Mouse (Mus musculus) kidney, postnatal 14 days (tissue): ENCODE measurements around the gene Rad23b.
"Not testable (repeated sequence)": the region's sequence is repeated elsewhere in the genome, so short reads cannot be mapped to it uniquely, and the experiment has no call there.

Experiments
- DNase-seq: peaks from one replicate; pipeline ENCODE4 v3.0.0; 2022; ENCODE audit warnings: mixed read lengths

The Rad23b gene

DNA sequence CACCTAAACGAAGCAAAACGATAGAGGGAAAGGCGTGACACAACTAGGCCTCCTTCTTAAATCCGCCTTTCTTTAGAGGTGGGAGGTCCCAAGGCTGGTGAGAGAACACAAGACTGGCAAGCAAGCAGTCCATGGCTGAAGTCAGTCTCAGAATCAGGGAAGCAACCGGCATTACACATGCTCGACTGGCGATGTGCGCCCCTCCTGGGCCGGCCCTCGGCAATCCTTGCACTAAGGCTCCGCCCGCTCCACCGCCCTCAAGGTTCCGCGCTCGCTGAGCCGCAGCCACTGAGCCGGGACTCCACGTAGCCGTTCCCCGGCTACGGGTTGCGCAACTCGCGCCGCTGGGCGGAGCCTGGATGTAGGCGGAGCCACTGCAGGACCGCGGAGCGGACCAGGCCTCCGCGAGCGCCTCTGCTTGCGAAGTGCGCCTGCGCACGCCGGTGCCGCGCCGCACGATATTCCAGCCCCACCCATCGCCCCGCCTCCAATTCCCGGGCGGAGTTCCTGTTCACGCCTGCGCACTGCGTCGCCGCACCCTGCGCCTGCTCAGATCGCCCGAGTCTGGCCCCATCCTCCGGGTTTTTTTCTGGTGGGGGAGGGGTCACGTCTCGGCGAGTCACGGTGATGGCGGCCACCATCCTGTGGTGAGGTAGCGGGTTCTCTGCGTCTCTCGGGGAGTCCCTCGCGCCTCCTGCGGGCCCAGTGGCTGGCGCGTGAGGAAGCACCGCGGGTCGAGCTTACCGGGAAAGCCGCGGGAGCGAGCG is at the start of gene Rad23b:
Gene Rad23b (plus strand): TSS at position 592 of the 767 bp plus-strand sequence.
- peak; percentile 100 for DNase-seq

DNA sequence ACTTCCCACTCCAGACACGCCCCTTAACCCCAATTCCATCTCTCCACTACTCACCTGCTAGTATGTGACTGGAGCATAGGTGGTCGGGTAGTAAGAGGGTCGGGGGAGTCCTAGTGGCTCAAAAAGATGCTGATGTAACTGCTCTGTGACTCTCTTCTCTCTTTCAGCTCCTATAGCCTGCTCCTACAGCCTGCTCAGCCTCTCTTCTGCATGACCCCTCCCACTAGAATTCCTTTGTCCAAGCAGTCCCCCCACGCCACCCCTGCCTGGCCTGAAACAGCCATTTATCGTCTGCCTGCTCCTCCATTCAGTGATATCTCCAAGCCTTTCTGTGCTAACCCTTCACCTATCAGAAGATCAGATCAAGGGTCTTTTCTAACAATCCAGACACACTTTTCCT is 45.7 kb upstream of the Rad23b start:
- DNase-seq: no peak

DNA sequence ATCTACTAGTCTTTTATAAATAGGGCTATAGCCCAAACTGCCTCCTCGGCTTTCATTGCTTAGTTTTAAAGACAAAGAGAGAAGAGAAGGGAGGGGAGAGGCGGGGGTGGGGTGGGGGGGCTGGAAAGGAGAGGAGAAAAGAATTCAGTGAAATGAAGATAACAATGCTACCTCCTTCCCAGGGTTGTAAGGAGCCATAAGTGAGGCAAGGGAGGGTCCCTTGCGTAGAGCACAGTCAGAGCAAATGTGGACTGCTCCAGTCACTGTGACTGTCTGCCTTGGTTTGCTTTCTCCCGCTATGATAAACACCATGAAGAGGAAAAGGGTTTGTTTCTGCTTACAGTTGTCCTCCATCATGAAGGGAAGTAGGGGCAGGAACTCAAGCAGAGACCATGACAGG is 43.2 kb upstream of the Rad23b start:
- no peak for DNase-seq

DNA sequence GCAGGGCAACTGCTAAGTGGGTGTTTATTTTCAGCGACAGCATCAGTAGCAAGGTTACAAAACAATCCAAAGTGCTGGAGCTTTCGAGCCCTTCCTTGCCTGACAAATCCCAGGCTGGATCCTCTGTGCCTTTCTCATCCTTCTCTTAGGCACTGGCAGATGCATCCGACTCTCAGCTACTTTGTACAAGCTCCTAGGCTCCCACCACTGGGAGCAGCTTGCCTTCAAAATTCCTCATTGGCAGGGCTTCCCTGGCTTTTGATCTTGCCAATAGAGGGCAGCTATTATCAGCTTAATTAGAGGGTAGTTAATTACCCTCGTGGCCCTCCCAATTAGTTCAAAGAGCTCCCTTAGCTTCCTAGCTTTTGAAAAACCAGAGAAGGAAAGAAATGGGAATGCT is 33.1 kb upstream of the Rad23b start:
- no peak for DNase-seq

DNA sequence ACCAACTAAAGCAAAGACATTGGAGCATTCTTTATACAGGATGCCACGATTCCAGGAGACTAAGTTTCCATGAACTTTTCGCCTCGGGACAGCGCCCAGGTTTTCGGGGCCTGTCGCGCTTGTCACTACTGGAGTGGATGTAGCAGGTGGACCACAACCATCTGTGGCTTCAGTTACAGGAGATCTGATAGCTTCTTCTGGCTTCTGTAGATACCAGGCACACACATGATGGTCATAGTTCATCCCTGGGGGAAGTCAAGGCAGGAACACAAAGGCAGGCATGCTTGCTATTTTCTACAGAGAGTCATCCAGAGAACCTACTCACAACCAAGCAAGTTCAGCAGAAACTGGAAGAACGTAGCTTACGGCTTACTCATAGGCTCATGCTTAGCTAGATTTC is 31.5 kb upstream of the Rad23b start:
- DNase-seq: not testable (repeated sequence)

DNA sequence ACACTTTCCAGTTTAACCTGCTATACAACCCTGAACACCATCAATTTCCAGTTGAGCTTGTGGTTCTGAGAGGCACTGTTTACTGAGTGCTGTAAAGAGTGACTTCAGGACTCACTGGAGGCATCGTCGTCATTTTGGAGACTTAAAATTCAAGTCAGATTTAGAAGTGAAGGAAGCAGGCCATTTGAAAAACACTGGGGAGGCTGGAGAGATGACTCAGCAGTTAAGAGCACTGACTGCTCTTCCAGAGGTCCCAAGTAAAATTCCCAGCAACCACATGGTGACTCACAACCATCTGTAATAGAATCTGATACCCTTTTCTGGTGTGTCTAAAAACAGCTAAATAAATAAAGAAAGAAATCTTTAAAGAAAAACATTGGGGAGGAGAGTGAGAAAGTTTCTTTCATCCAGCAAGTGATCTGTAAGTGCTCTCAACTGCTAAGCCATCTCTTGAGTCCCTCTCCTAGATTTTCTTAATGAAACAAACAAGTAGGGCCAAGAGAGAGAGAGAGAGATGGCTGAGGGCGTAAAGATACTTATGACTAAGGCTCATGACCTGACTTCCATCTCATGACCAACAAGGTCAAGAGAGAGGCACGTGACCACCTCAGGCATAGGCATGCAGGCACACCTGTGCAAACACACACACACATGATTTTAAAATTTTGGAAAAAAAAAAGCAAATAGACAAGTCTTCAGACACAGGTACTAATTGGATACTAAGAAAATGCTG is 23.9 kb upstream of the Rad23b start:
- DNase-seq: no peak

DNA sequence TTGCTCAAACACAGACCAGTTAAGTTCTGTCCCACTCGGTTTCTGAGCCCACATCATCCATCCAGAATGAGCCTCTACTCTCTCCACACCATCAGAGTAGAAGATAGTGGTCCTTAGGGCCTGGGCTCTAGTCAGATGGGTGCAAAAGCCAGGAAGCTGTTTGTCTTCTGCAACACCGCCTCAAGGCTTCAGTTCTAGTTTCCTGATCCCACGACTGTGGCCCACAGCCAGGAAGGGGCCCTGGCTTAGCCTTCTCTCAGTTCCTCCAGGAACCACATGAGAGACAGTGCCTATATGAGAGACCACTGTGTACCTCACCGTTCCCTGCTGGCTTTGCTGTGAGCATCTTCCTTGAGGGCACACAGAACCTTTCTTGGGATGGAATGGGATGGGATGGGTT is 22.3 kb upstream of the Rad23b start:
- no peak for DNase-seq

DNA sequence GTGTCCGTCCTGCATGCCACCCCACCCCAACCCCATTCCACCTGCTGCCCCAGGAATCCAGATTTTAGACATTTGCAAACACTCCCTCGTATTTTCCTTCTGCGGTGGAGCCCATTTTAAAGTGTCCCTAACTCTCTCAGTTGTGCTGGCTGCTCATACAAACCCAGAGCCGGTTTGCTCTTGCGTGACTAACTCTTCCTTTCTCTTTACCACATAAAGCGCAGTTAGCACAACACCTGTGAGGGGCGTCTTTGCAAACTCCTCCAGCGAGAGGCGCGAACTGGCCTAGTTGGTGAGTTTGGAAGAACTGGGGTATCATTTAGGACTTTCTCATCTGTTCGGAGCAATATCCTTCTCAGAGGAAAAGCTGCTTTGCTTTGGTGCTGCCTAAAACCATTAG is 21.4 kb upstream of the Rad23b start:
- DNase-seq: no peak

DNA sequence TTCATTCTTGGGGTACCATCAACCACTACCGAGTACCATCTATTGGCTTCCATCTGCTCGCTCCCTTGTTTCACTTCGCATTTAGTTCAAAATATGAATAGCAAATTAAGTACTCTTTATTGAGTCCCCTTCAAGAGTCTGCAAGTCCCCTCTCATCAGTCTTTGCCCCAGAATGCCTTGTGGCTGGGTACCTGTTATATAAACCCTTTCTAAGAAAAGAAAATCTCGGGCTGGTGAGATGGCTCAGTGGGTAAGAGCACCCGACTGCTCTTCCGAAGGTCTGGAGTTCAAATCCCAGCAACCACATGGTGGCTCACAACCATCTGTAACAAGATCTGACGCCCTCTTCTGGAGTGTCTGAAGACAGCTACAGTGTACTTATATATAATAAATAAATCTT is 20.9 kb upstream of the Rad23b start:
- not testable (repeated sequence) for DNase-seq

DNA sequence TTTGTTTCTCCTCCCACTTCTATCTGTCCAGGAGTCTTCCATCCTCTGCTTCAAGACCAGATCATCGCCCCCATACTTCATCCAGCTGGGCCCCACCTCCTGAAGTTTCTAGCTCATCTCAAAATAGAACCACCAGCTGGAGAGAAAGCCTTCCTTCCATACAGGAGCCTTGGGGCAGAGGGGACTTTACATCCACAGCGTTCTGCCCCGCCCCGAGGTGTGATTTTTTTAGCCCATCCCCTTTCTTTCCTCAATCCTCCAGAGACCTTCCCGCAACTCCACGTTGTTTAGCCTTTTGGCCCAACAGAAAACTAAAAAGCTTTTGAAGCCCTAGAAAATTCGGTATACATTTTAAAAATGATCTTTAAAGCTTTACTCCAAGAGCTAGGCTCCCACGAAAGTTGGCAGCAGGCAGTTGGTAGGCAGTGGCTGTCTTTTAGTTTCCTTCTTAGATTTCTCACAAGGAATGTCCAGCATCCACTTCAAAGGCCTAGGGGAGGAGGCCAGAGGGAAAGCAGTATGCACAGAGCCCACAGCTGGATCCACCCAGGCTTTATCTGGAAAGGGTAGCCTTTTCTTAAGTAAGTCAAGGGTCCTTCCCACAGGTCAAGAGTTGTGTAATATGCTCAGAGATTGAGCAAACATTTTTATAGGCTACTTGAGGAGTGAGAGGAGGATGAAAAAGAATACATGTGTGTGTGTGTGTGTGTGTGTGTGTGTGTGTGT is 20.1 kb upstream of the Rad23b start:
- no peak for DNase-seq

DNA sequence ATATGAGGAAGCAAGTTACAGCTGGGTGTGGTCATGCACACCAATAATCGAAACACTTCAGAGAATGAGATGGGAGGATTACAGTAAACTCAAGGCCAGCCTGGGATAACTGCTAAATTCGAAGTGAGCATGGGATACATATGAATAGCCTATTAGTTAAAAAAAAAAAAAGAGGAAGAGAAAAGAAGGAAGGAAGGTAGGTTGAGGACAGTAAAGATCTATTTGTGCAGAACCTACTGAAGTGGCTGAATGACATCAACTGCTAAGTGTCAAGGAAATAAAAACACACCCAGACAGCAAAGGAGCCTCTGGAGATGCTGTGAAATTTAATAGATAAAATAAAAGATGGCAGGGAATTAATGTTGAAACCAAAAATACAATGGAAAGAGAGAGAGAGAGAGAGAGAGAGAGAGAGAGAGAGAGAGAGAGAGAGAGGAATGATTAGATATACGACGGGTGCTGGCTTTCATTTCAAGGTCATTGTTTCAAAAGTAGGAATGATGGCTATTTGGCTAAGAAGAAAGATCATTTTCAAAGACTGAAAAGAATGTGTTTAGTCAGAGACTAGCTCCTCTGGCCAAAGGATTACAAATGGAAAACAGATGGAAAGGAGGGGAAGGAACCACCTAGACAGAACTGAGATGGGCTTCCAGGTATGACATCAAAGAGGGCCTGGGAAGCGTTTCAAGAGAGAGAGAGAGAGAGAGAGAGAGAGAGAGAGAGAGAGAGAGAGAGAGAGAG is 14.6 kb upstream of the Rad23b start:
- no peak for DNase-seq

DNA sequence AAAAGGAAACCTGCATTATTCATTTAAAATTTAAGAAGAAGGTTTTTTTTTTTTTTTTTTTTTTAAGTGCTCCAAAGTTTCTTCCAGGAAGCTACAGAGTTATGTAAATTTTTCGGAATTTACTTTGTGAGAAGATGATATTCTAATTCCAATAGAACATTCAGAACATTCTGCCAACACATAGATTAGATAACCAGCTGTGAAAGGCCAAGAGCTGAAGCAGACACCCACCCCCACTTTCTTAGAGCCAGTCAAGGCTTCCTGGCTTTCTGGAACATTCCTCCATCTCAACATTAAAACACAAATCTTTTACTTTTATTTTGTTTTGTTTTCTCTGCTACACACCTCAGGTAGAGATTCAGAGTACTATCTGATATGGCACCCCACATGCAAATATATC is 10.9 kb upstream of the Rad23b start:
- no peak for DNase-seq

DNA sequence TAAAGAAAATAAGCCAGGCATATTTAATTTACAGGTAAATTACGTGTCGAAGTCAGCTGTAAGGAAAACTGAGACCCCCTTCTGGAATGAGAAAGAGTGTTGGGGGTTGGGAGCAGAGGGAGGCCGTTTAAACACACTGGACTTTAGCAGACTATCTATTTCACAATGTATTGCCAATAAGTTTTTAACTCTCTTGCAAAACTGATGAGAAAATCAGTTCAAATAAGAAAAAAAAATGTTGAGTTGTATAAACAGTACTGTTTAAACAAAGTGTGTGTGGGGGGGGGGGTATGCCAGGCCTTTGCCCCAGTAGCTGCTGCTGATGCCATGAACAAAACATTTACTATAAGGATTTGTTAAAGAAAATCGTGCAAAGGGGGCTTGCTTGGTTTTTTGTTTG is 10.5 kb upstream of the Rad23b start:
- no peak for DNase-seq

DNA sequence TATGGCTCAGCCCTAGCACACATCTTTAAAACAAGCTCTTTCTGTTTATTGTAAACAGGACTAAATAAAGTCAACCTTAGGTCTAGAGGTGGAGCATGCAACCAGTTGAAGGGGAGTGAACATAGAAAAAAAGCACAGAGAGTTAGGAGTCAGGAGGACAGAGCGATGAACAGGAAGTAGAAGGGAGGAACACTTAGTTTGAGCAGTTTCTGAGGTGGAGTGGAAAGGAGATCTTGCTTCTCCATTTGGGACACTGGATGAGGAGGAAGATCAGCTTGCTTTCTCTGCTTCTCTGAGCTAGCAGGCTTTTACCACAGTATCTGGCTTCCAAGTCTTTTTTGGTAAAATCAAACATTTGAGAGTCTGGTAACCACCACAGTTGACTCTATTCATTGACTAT is 8.0 kb upstream of the Rad23b start:
- DNase-seq: no peak

DNA sequence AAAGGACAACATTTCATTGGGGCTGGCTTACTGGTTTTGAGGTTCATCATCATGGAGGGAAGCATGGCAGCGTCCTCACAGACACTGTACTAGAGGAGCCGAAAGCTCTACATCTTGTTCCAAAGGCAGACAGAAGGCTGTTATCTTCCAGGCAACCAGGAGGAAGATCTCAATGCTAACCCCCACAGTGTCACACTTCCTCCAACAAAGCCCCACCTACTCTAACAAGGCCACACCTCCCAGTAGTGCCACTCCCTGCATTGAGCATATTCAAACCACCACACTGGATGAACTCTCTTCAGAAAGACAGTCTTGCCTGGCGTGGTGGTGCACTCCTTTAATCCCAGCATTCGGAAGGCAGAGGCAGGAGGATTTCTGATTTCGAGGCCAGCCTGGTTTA is 7.2 kb upstream of the Rad23b start:
- DNase-seq: no peak

DNA sequence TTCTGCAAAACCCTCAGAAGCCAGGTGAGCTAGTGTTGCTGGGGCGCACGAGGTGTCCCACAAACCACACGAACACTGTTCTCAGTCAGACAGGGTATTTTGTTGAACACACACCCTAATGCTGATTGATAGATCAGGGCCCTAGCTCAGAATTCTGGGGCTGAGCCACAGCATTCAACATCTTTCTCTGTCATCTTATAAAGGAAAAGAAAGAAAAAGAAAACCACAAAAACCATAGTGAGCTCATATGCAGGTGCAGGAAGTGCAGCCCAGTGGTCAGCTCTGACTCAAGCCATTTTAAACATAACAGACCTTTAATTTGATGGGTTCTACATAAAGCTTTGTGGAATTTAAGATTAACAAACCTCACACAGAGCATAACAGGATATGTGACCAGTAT is 6.6 kb upstream of the Rad23b start:
- no peak for DNase-seq

DNA sequence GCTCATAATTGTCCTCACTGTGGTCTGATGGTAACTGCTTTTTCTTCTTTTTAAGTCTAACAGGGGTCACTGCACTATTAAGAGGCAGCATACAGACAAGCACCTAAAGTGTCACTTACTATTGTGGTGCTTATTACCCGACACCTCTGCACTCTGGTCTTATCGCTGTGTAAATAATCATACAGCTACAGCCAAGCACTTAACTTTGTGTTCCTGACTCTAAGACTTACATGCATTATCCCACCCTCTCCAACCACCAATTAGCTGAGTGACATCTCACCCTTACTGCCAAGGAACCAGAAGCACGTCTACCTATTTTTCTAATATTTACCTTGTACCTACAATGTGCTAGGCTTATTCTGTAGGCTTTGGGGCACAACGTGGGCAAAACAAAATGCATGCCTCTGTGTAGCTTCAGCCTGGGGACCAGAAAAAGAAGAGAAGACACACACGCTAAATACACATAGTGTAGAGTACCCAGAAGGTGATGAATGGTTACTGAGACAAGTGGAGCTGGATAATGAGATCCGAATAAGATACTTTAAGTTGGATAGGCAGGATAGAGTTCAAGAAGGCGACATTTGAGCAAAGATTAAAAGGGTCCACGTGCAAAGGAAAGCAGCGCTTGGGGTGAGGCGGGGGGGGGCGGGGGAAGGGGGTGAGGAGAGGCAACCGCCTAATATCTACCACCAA is 938 bp upstream of the Rad23b start:
- no peak for DNase-seq

DNA sequence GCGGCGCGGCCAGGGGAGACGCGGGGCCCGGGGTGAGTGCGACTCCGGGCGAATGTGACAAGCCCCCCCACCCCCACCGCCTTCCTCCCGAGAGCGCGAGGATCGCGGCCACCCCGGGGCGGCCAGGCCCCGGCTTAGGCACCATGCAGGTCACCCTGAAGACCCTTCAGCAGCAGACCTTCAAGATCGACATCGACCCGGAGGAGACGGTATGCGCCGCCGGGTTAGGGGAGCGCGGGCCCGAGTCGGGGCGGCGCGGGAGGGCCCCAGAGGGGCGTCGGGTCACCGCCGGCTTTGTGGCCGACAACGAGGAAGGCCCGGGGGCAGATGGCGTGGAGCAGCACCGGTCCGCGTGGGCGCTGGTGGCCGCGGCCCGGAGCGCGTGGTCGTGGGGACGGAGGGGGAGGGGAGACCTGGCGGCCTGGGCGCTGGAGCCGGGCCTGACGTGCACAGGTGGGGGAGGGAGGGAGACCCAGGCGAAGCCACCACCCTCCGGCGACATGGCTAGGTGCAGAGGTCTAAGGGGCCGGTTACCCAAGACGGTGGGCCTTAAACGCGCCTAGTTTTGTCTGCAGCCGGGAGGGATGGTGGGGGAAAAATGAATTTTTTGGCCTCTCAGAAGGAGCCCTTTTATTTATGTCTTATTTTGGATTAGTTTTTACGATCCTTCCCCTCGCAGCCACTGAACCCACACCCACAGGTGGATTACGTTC is 532 bp downstream of the Rad23b start:
- peak; percentile 69 for DNase-seq

DNA sequence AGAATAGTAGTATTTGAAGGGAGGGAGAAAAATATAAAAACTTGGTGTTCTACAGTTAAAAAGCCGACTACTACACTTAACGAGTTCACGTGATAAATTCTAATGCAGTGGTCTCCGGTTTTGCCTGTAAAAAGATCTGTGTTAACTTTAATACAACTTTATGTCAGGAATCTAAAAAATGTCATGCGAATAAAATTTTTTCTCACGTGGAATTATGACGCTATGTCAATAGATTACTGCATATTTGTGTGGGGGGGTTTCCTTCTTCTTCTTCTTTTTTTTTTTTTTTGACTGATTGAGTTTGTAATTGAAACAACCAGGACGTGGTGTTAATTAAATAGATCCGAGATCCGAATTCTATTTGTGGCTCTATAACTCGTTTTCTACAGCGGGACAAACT is 1.2 kb downstream of the Rad23b start:
- DNase-seq: no peak

DNA sequence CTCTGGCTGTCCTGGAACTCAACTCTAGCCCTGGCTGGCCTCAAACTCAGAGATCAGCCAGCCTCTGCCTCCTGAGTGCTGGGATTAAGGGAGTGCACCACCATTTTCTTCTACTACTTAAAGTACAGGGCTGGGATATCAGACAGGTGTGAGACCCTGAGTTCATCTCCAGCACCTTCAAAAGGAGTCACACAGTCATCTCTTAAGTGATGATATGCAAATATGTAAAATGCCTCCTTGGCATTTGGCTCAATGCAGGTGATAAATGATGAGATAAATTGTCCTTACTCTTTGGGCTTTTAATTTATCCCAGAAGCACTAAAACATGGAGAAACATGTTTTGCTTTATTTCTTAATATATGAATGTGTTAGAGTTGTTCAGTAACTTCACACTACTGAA is 2.0 kb downstream of the Rad23b start:
- no peak for DNase-seq

DNA sequence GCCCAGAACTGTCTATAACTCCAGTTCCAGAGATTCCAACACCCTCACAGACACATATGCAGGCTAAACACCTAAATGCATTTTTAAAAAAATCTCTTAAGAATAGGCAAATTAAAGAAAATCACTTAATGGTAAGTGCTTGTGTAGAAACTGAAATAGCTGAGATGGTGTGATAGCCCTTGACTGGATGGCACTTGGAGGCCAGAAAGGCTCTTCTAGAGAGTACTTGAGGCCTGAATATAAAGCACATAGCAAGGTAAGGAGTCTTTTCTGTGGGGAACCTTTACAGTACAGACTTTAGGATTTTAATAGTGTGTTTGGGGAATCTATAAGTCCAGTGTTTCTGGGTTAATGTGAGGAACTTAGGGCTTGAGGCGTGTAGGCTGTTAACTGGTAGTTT is 4.2 kb downstream of the Rad23b start:
- DNase-seq: no peak

DNA sequence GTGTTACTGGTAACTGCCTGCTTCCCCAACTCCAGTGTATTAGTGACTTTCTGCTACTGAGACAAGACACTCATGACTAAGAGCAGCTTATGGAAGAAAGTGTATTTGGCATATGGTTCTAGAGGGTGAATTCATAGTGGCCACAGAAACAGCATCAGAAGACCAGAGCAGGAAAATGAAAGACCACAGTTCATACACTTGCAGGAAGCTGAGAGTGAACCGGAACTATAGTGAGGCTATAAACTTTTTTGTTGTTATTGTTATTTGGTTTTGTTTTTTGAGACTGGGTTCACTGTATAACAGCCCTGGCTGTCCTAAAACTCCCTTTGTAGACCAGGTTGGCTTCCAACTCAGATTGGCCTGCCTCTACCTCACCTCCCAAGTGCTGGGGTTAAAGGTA is 6.0 kb downstream of the Rad23b start:
- no peak for DNase-seq
